Comparison of ENCODE assay signal across 8 mouse cellular contexts in the genomic region with DNA sequence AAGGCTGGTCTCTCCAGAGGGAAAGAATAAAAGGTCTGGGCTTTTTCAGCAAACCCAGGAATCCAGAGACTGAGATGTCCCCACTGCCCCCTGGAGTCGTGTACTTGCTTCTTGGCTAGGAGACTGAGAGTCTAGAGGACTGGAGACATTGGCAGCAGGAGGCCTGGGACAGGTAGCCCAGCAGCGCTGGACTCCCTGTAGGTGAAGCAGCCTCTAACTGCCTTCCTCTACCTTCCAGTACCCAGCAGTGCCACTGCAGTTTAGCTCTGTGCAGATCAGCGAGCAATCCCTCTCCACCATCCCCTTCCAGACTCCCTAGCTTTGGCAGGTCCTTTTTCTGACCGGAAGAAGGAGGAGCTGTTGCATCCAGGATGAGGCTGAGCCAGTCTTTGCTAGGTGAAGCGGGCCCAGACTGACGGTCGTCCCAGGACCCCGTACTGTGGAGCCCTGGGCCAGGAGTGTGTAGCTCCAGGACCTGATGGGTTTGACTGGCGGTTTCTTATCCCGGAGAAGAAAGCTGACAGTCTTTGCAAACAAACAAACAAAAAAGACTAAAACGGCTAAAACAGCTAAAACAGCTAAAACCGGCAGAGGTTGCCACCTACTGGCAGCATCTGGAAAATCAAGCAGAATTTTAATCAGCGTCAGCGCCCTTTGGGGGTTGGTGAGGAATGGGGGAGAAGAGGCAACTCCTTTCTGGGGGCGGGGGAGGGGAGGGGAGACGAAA. TPM values are rescaled to one million over a fixed set of nuclear protein-coding genes. Genes with fewer than 3 reads are reported as not detected.
A peak's percentile ranks its signal among the peaks of the same experiment; 100 is the strongest.
DNase-seq lines count a peak whose midpoint lies in the region; ATAC-seq and TF ChIP-seq lines count a peak whose summit lies in the region.

No protein-coding gene starts in this region.

- H3K4me3 ChIP-seq in cerebellum, adult 2 months (replicated peaks; ENCODE audit: insufficient read depth, low read depth, low read length), result peak overlapping the region; percentile 86
- H3K4me3 ChIP-seq in hindbrain, embryonic 10.5 days, result peak overlapping the region; percentile 63
- peak overlapping the region; percentile 60 for H3K4me3 ChIP-seq in lung, embryonic 16.5 days (ENCODE audit: low read length)

- peak; percentile 85 for ATAC-seq in lung, embryonic 16.5 days (ENCODE audit: low read depth)

- no peaks in the 10 kb centered on the region for H3K9me3 ChIP-seq in hindbrain, embryonic 10.5 days
- H3K9me3 ChIP-seq in lung, embryonic 16.5 days (ENCODE audit: control insufficient read depth, low read length), result no peaks in the 10 kb centered on the region

- DNase-seq in MN1 (ENCODE audit: low spot score), result peak; percentile 67
- peak; percentile 52 to 68 for DNase-seq in cerebellum, adult 2 months
- DNase-seq in forelimb bud, embryonic 11.5 days (ENCODE audit: low read depth, low spot score), result peak; percentile 70
- DNase-seq in hindbrain, embryonic 10.5 days (ENCODE audit: low spot score), result peak; percentile 71
- peak; percentile 30 for DNase-seq in layer of hippocampus, adult 9-10 months (ENCODE audit: low spot score)
- DNase-seq in ovary, postnatal 14 days (ENCODE audit: low spot score), result peak; percentile 41
- peak; percentile 40 for DNase-seq in thymus, postnatal 25 days

- H3K4me2 ChIP-seq in lung, embryonic 16.5 days (ENCODE audit: low read depth, low read length), result peak overlapping the region; percentile 86

- 1% methylated on average over 16 of the region's 16 CpGs for WGBS in cerebellum, adult 2 months
- 1% methylated on average over 16 of the region's 16 CpGs for WGBS in hindbrain, embryonic 10.5 days
- 2% methylated on average over 15 of the region's 16 CpGs for WGBS in lung, embryonic 16.5 days

- no peak overlapping the region; the same call in 1 of the 2 replicates for H3K27ac ChIP-seq in cerebellum, adult 2 months (ENCODE audit: insufficient read depth, low read length)
- H3K27ac ChIP-seq in hindbrain, embryonic 10.5 days, result peak overlapping the region; percentile 91
- no peak overlapping the region; the same call in 1 of the 2 replicates for H3K27ac ChIP-seq in lung, embryonic 16.5 days (ENCODE audit: low read length)

- no peak for TF ChIP-seq POLR2A in cerebellum, adult 2 months (IDR thresholded peaks at IDR 0.05; ENCODE audit: borderline replicate concordance, insufficient read depth, low read length)

- no peaks in the 10 kb centered on the region for H3K27me3 ChIP-seq in cerebellum, adult 2 months (ENCODE audit: control insufficient read depth, insufficient read depth, low read length)
- no peaks in the 10 kb centered on the region for H3K27me3 ChIP-seq in hindbrain, embryonic 10.5 days (ENCODE audit: insufficient read depth, poor library complexity, severe bottlenecking)
- H3K27me3 ChIP-seq in lung, embryonic 16.5 days (ENCODE audit: control insufficient read depth, insufficient read depth, low read depth, low read length), result no peaks in the 10 kb centered on the region

- H3K4me1 ChIP-seq in cerebellum, adult 2 months (ENCODE audit: control insufficient read depth, insufficient read depth, low read length), result 0 out of 2 replicates have a peak, but pooled peaks cover 3% of the 10 kb centered on the region
- peaks cover 6% of the 10 kb centered on the region; the same call in 1 of the 2 replicates for H3K4me1 ChIP-seq in hindbrain, embryonic 10.5 days (replicated peaks)
- H3K4me1 ChIP-seq in lung, embryonic 16.5 days (replicated peaks; ENCODE audit: control insufficient read depth, insufficient read depth, low read length), result no peaks in the 10 kb centered on the region

- peak overlapping the region; percentile 71 for H3K9ac ChIP-seq in lung, embryonic 16.5 days (ENCODE audit: low read length)

- TF ChIP-seq CTCF in cerebellum, adult 2 months (IDR thresholded peaks at IDR 0.05; ENCODE audit: borderline replicate concordance, insufficient read depth, low read depth, low read length), result peak; percentile 43; the same call in 1 of the 2 replicates

- H3K36me3 ChIP-seq in hindbrain, embryonic 10.5 days, result no peaks in the 10 kb centered on the region
- H3K36me3 ChIP-seq in lung, embryonic 16.5 days (ENCODE audit: control insufficient read depth, insufficient read depth, low read length), result no peaks in the 10 kb centered on the region

RNA-seq across cellular contexts. Expression of a gene that starts 32.7 kb away (rescaled TPM):
- polyA plus RNA-seq in cerebellum, adult 2 months (2012; rRNA removed), result 61.5 and 66.3 TPM in 2 replicates
- 8.5 and 9.1 TPM in 2 replicates for polyA plus RNA-seq in hindbrain, embryonic 10.5 days (2016; fragmentation: Nextera tagmentation; extraction: Ambion mirVana)
- 5.0 and 5.7 TPM in 2 replicates for polyA plus RNA-seq in lung, embryonic 16.5 days (2015; fragmentation: Nextera tagmentation; extraction: Ambion mirVana)
